Mouse (Mus musculus) forebrain, postnatal 0 days (tissue): ENCODE measurements around the gene Lekr1. TPM values are rescaled to one million over a fixed set of nuclear protein-coding genes. Genes with fewer than 3 reads are reported as not detected.
A peak's percentile ranks its signal among the peaks of the same experiment; 100 is the strongest.
"Not testable (repeated sequence)": the region's sequence is repeated elsewhere in the genome, so short reads cannot be mapped to it uniquely, and the experiment has no call there.

ENCODE experiments used
- ATAC-seq: fragments of 200-750 bp; cut with Nextera tagmentation; 2 replicates; pipeline ENCODE4 v1.8.0; 2017; ENCODE audit warnings: mild to moderate bottlenecking, moderate library complexity
- DNase-seq: peaks from one replicate; pipeline ENCODE4 v3.0.0-alpha.2; 2015
- H3K27ac ChIP-seq: fragments of 300-500 bp; sonication (generic); 2 replicates; pipeline ENCODE4 v1.5.1; 2014; ENCODE audit warnings: low read depth, mild to moderate bottlenecking, antibody characterized with exemption, low read length, moderate library complexity, mixed read lengths
- H3K27me3 ChIP-seq: fragments of 300-500 bp; sonication (generic); 2 replicates; pipeline ENCODE4 v1.6.1; 2014; ENCODE audit warnings: mild to moderate bottlenecking, low read length, mixed read lengths; ENCODE audit not compliant: insufficient read depth
- H3K36me3 ChIP-seq: fragments of 300-500 bp; sonication (generic); 2 replicates; pipeline ENCODE4 v1.6.1; 2014; ENCODE audit warnings: mild to moderate bottlenecking, moderate library complexity; ENCODE audit not compliant: insufficient read depth
- H3K4me1 ChIP-seq: fragments of 300-500 bp; sonication (generic); 2 replicates; pipeline ENCODE4 v1.6.1; 2014; ENCODE audit warnings: antibody characterized with exemption; ENCODE audit not compliant: insufficient read depth
- H3K4me2 ChIP-seq: fragments of 300-500 bp; sonication (generic); 2 replicates; pipeline ENCODE4 v1.6.1; 2014; ENCODE audit warnings: low read depth, mild to moderate bottlenecking, moderate library complexity
- H3K4me3 ChIP-seq: fragments of 300-500 bp; sonication (generic); 2 replicates; pipeline ENCODE4 v1.5.1; 2014; ENCODE audit warnings: low read depth, low read length, mixed read lengths
- H3K9ac ChIP-seq: fragments of 300-500 bp; sonication (generic); 2 replicates; pipeline ENCODE4 v1.6.1; 2014; ENCODE audit warnings: mild to moderate bottlenecking
- H3K9me3 ChIP-seq: fragments of 300-500 bp; sonication (generic); 2 replicates; pipeline ENCODE4 v1.6.1; 2016; ENCODE audit warnings: low read length
- CTCF ChIP-seq: sonication (generic); IDR thresholded peaks from 2 replicates; pipeline ENCODE4 v1.5.1; 2016; ENCODE audit warnings: antibody characterized with exemption, control low read depth, low read depth
- WGBS: fragments of 180-500 bp; shearing (Covaris S2); extraction: QIAGEN DNeasy Blood & Tissue Kit; methylation state at CpG from one replicate; pipeline ENCODE4 v1.1.7; 2014; 5-methylcytosine and 5-hydroxymethylcytosine counted together
- polyA plus RNA-seq: library from polyadenylated mRNA; unstranded; fragments of >200 nt; fragmentation: Nextera tagmentation; extraction: Ambion mirVana; gene quantifications from 2 replicates; pipeline ENCODE4 v1.2.1, GENCODE M21; 2015
- total RNA-seq: library from RNA; depleted of rRNA; stranded (reverse); fragments of >200 nt; gene quantifications from 2 replicates; pipeline ENCODE4 v1.2.3, GENCODE M21; 2014

Gene Lekr1
- total and polyA plus RNA-seq, 2 experiments from 2014 or later: 3.8 to 4.8 TPM

GRCm38 (mm10) chr3:65767202-65767862, 101.3 kb downstream of the Lekr1 start:
- no peaks in the 10 kb centered on the region for H3K36me3 ChIP-seq
- DNase-seq (peak; percentile 47), ATAC-seq (peak; percentile 77)
- H3K9ac ChIP-seq: 0 out of 2 replicates have a peak overlapping the region, but pooled peaks have one; percentile 2
- no peaks in the 10 kb centered on the region; the same call in 1 of the 2 replicates for H3K4me1 ChIP-seq
- no peak overlapping the region for H3K4me2 ChIP-seq
- H3K27ac ChIP-seq: peak overlapping the region; percentile 57
- no peak overlapping the region for H3K4me3 ChIP-seq
- WGBS: 10% methylated on average over 6 of the region's 6 CpGs
- no peak for TF ChIP-seq CTCF
- H3K27me3 ChIP-seq: no peaks in the 10 kb centered on the region
- no peaks in the 10 kb centered on the region for H3K9me3 ChIP-seq

- not testable (repeated sequence) for DNase-seq, H3K36me3 ChIP-seq, H3K4me3 ChIP-seq, H3K9me3 ChIP-seq, H3K4me1 ChIP-seq, H3K27me3 ChIP-seq, H3K4me2 ChIP-seq, ATAC-seq, H3K9ac ChIP-seq, H3K27ac ChIP-seq
- WGBS: 87% methylated on average over 6 of the region's 7 CpGs
These were observed 103.6 kb downstream of the Lekr1 start for GRCm38 (mm10) chr3:65769666-65770065.

- ATAC-seq: no peak
- WGBS: 43% methylated on average over 1 of the region's 1 CpGs
- no peak overlapping the region for H3K9ac ChIP-seq
These were observed 107.9 kb downstream of the Lekr1 start for GRCm38 (mm10) chr3:65773910-65774309.

GRCm38 (mm10) chr3:65775096-65775495, 109.1 kb downstream of the Lekr1 start:
- no peak for ATAC-seq
- no peak overlapping the region for H3K4me3 ChIP-seq
- no peaks in the 10 kb centered on the region for H3K36me3 ChIP-seq
- H3K4me2 ChIP-seq: no peak overlapping the region
- H3K27me3 ChIP-seq: no peaks in the 10 kb centered on the region
- no peaks in the 10 kb centered on the region for H3K9me3 ChIP-seq
- no peak overlapping the region for H3K9ac ChIP-seq
- no peaks in the 10 kb centered on the region for H3K4me1 ChIP-seq
- WGBS: 67% methylated on average over 5 of the region's 5 CpGs
- DNase-seq: no peak
- TF ChIP-seq CTCF: no peak
- H3K27ac ChIP-seq: no peak overlapping the region

More at GRCm38 (mm10) chr3:65773910-65774309, 107.9 kb downstream of the Lekr1 start:
- Histone ChIP-seq H3K4me2 (no peak overlapping the region), H3K36me3 (no peaks in the 10 kb centered on the region), H3K27ac (no peak overlapping the region), H3K27me3 (no peaks in the 10 kb centered on the region), H3K9me3 (no peaks in the 10 kb centered on the region), H3K4me3 (no peak overlapping the region), H3K4me1 (no peaks in the 10 kb centered on the region)
- TF ChIP-seq CTCF: no peak
- DNase-seq: no peak

GRCm38 (mm10) chr3:65782246-65782645, 116.2 kb downstream of the Lekr1 start:
- Histone ChIP-seq H3K27me3 (no peaks in the 10 kb centered on the region), H3K4me2 (no peak overlapping the region), H3K27ac (no peak overlapping the region), H3K4me1 (no peaks in the 10 kb centered on the region), H3K36me3 (no peaks in the 10 kb centered on the region), H3K9me3 (no peaks in the 10 kb centered on the region), H3K4me3 (no peak overlapping the region), H3K9ac (no peak overlapping the region)
- TF ChIP-seq CTCF: peak; percentile 29; the same call in 1 of the 2 replicates
- WGBS: 68% methylated on average over 5 of the region's 5 CpGs
- DNase-seq (no peak), ATAC-seq (no peak; the same call in 1 of the 2 replicates)

GRCm38 (mm10) chr3:65790076-65790685, 124.2 kb downstream of the Lekr1 start:
- Histone ChIP-seq H3K4me3 (no peak overlapping the region), H3K9me3 (no peaks in the 10 kb centered on the region), H3K4me1 (no peaks in the 10 kb centered on the region), H3K9ac (no peak overlapping the region), H3K27ac (no peak overlapping the region), H3K4me2 (no peak overlapping the region), H3K27me3 (no peaks in the 10 kb centered on the region), H3K36me3 (no peaks in the 10 kb centered on the region)
- ATAC-seq: no peak
- TF ChIP-seq CTCF: no peak
- WGBS: 59% methylated on average over 3 of the region's 3 CpGs
- no peak for DNase-seq

- H3K4me3 ChIP-seq: no peak overlapping the region
- H3K9ac ChIP-seq: no peak overlapping the region
- H3K27me3 ChIP-seq: no peaks in the 10 kb centered on the region
- 87% methylated on average over 4 of the region's 4 CpGs for WGBS
- H3K36me3 ChIP-seq: no peaks in the 10 kb centered on the region
- H3K27ac ChIP-seq: no peak overlapping the region
- no peak overlapping the region for H3K4me2 ChIP-seq
- DNase-seq (no peak), ATAC-seq (no peak)
- H3K4me1 ChIP-seq: no peaks in the 10 kb centered on the region
- TF ChIP-seq CTCF: no peak
- no peaks in the 10 kb centered on the region for H3K9me3 ChIP-seq
These were observed 127.5 kb downstream of the Lekr1 start for GRCm38 (mm10) chr3:65793561-65793960.
